Mouse (Mus musculus): ENCODE measurements around the gene Arl4a. TPM values are rescaled to one million over a fixed set of nuclear protein-coding genes. Genes with fewer than 3 reads are reported as not detected.

Arl4a gene
- total RNA-seq (2021): 104 and 125 TPM in 2 replicates
- long read RNA-seq, experiment 1, transcript Arl4a-205 (2 exons, 3,710 nt): major isoform, 53 of 113 reads
- long read RNA-seq, experiment 1, transcript Arl4a-201 (2 exons, 1,200 nt): minor isoform, 50 of 113 reads
- long read RNA-seq, experiment 1, partial matches to known transcripts: 0 of 113 reads
- long read RNA-seq, experiment 1, other reads (novel, unspliced or antisense): 10 of 113 reads
- long read RNA-seq, experiment 2, transcript Arl4a-201 (2 exons, 1,200 nt): minor isoform, 51 of 125 reads
- long read RNA-seq, experiment 2, transcript Arl4a-205 (2 exons, 3,710 nt): major isoform, 69 of 125 reads
- long read RNA-seq, experiment 2, partial matches to known transcripts: 0 of 125 reads
- long read RNA-seq, experiment 2, other reads (novel, unspliced or antisense): 5 of 125 reads

GRCm38 (mm10) chr12:40037876-40038463 is at the start of gene Arl4a:
Gene Arl4a, minus strand, starts transcription at chr12:40038025.
- DNase-seq: peak; percentile 95

- no peak for DNase-seq
Measured at GRCm38 (mm10) chr12:40085731-40086322, 48.0 kb upstream of the Arl4a start.

DNA sequence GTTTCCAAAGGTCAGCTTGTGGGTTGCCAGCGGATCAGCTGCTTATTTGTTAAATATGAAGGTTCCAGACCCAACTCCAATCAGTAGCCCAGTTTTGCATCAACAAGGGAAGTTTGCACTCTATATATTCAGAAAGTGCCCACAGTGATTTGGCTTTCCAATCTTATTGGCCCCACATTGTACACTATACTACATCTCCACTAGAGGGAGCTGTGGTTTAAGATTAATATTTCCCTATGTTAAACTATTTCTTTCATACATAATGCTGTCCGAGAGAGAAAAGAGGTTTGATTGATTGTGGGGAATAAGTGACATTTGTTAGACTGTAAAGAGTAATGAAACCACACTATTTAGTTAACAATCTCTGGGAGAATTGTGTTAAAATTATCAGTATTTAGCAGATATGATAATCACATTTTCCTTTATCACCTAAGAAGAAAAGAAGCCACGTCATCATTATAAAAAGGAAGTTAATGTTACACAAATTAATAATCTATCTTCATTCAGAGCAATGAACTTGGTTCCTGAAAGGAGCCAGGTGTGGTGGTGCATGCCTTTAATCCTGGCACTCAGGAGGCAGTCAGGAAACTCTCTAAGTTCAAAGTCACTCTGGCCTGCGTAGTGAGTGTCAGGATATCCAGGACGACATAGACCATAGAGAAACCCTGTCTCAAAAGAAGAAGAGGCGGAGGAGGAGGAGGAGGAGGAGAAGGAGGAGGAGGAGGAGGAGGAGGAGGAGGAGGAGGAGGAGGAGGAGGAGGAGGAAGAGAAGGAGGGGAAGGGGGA is 44.8 kb upstream of the Arl4a start:
- DNase-seq: no peak

DNA sequence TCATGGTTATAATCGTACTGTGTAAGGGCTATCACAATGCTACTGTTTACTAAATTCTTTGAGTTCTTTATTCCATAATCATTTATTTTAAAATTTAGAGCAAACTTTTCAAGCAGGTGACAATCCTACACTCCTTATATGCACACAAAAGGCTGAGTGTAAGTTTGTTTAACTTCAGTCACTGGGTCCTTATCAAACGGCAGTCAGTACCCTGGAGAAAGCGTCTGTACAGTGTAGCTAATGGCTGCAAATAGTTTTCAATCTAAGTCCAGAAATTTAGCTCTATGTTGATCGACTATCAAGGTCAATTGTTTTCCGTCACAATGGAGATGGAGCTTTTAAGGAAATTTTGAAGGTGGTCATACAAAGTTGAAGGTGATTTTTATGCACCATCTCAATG is 44.2 kb upstream of the Arl4a start:
- no peak for DNase-seq

GRCm38 (mm10) chr12:40073660-40074059 is 35.8 kb upstream of the Arl4a start:
- no peak for DNase-seq

DNA sequence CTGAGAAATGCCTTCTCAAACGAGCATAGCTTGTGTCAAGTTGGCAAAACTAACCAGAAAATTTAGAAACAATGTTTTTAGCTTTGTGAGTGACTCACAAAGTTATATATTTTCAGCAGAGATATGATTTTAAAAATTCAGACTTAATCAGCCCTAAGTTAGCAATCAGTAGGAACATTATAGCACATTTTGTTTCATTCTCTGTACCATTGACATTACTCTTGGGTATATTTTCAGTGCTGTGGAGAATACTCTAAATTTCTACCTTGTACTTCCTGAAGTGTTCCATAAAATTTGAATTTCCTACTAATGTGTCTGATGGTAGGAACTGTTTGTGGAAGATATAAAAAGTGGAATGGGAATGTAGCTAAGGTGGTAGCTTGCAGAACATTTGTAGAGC is 9.2 kb upstream of the Arl4a start:
- no peak for DNase-seq

DNA sequence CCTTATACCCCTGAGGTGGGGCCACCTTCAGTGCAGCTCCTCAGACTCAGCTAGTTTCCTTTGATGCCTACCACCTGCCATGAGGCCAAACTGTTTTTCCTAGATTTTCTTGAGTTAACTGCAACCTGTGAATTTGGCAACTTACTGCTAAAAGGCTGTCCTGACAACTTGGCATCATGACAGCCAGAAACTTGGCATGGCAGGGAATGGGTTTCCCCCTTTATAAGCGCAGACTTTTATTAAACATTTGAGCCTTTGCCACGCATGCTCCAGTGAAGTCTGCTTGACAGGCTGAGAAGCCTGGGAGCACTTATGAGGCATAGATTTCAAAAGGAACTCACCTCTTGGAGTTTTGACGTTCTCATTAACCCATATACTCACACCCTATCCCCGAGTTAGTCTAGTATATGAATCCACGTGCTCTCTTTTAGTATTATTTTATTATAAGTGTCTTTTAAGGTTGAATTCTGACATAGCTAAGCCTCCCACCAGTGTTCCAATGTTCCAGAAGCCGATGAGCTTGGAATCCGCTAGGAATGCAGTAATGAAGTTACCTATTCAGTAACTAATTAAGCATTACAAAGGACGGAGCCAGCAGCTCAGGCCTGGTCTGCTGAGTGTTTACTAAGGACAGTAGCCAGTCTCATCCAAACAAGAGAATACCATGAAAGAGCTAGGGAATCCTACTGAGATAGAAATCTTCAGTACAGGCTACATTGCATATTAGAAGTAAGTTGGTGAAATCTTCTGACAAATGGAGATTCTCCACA is 6.2 kb upstream of the Arl4a start:
- DNase-seq: no peak

DNA sequence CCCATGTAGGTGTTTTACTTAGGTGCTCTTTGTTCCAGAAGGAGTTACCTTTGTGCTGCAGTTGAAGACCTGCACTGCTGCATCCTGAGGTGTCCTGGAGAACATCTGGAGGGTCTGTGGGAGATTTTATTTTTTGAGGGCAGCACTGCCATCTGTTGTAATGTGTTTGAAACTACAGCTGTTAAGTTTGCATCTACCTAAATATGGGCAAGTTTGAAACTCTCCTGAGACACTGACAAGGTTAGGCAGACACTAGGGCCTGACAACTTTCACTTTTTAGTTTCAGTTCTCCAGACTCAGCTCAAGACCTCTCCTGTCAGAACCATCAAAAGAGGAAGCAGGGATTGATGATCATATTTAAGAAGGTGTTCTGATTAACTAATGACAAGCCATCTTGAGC is 2.2 kb upstream of the Arl4a start:
- peak; percentile 40 for DNase-seq

- peak; percentile 100 for DNase-seq
Measured at GRCm38 (mm10) chr12:40037226-40037813, 505 bp downstream of the Arl4a start.

- no peak for DNase-seq
Measured at GRCm38 (mm10) chr12:40036666-40037065, 1.2 kb downstream of the Arl4a start.

GRCm38 (mm10) chr12:40035506-40035905 is 2.3 kb downstream of the Arl4a start:
- DNase-seq: no peak

DNA sequence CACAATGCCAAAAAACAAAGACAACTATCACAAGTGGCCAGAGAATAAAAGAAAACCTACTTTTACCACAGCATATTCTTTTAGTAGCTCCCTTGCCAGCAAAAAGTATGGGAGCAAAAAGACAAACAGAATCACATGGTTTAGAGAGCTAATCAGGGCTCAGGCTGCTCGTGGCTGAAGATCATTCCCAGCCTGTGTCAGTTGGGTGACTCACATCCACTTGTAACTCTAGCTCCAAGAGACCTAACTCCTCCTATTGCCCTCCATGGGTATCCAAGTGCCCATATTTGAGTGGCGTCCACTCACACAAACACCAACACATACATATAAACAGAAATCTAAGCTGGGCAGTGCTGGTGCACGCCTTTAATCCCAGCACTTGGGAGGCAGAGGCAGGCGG is 8.6 kb downstream of the Arl4a start:
- no peak for DNase-seq

- no peak for DNase-seq
Measured at GRCm38 (mm10) chr12:40027846-40028245, 10.0 kb downstream of the Arl4a start.

DNA sequence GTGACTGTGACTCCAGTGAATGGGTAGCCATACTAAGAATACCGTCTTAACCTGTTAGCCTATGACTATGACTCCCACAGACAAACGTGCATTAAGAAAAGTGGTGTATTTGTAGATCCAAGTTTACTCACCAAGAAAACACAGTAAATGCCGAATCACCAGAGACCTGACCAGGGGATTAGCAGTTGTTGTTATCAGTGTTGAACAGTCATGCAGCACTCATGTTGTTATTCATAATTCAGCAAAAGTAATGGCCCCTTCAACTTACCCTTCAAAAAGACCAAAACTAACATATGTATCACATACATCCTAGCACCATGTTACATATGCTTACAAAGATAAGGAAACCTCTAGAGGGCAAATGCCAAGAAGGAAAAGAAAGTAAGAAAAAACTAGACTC is 10.4 kb downstream of the Arl4a start:
- no peak for DNase-seq

- DNase-seq: no peak
Measured at GRCm38 (mm10) chr12:40023918-40024317, 13.9 kb downstream of the Arl4a start.

- no peak for DNase-seq
Measured at GRCm38 (mm10) chr12:40023014-40023642, 14.7 kb downstream of the Arl4a start.

- no peak for DNase-seq
Measured at GRCm38 (mm10) chr12:40022344-40022743, 15.5 kb downstream of the Arl4a start.

DNA sequence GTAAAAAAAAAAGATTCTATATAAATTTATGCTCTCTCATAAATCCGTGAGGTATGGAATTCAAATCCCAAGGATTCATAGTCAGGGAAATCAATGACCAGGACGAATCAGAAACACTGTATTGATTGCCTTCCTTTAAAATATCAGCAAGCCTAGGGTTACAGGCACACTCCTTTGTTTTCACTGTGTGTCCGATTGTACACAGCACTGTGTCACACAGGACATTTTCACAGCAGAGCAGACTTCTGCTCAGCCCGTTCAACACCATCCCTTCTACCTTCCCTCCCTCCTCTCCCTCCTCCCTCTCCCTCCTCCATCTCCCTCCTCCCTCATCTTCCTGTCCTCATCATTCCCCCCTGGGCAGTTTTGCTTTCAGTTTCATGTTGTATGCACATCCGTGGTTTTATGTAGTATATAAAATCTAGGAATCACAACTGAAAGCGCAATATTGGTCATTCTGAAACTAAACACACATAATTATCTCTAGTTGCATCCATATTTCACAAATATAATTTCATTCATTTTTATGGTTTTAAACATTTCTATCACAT is 19.8 kb downstream of the Arl4a start:
- no peak for DNase-seq

DNA sequence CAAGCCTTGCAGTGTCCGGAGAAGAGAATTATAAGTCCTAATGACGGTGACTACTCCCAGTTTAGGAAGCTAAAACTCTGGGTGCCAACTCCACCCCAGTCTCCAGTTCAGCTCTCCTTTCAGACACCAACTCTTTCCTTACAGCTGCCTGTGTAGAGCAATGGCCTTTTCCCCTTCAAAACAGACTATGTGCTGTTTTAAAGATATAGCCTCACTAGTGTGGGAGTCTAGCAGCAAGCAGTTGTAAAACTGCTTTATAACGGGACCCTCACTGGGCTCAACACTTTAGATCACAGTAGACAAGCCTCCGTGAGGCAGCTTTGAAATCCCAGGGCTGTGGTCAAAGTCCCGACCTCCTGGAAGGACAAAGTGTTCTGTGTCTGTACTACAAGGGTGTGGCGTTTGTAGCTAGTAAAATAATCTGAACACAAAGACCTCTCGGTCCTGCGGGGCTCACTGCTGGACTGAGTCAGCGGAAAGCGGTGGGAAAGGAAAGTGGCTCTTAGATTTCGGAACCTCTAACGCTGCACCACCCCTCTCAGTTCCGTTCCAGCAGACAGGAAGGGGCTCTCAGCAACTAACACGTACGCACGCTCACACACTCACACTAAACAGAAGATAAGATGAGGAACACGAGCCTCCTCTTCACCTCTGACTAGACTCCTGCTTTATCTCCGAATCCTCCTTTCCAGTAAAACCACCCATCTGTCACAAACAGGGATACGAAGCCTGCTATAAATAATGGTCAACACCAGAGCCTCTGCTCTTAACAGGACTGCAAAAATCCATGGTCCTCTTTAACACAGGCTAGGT is 21.0 kb downstream of the Arl4a start:
- peak; percentile 71 for DNase-seq

GRCm38 (mm10) chr12:40016068-40016467 is 21.8 kb downstream of the Arl4a start:
- no peak for DNase-seq
